Mouse (Mus musculus) intestine, embryonic 14.5 days (tissue): ENCODE data around the gene Lrig3. TPM values are rescaled to one million over a fixed set of nuclear protein-coding genes. Genes with fewer than 3 reads are reported as not detected.

Source experiments
- ATAC-seq: fragments of 200-750 bp; cut with Nextera tagmentation; replicated peaks from 2 replicates; pipeline ENCODE4 v1.8.0; 2017; ENCODE audit warnings: low read depth, moderate number of reproducible peaks, moderate TSS enrichment, moderate library complexity; ENCODE audit not compliant: low FRiP score, low TSS enrichment
- DNase-seq: peaks from one replicate; pipeline ENCODE4 v3.0.0-alpha.2; 2018; ENCODE audit warnings: low spot score
- H3K27ac ChIP-seq: fragments of 300-500 bp; sonication (generic); 2 replicates; pipeline ENCODE4 v1.5.1; 2014; ENCODE audit warnings: low read depth, mild to moderate bottlenecking, control low read depth
- H3K27me3 ChIP-seq: fragments of 300-500 bp; sonication (generic); replicated peaks from 2 replicates; pipeline ENCODE4 v1.6.1; 2014; ENCODE audit warnings: low read length, control low read depth; ENCODE audit not compliant: control insufficient read depth, insufficient read depth
- H3K36me3 ChIP-seq: fragments of 300-500 bp; sonication (generic); 2 replicates; pipeline ENCODE4 v1.6.1; 2014; ENCODE audit warnings: low read length, control low read depth; ENCODE audit not compliant: control insufficient read depth, insufficient read depth
- H3K4me1 ChIP-seq: fragments of 300-500 bp; sonication (generic); replicated peaks from 2 replicates; pipeline ENCODE4 v1.6.1; 2014; ENCODE audit warnings: low read length, control low read depth, mixed read lengths; ENCODE audit not compliant: control insufficient read depth, insufficient read depth
- H3K4me2 ChIP-seq: fragments of 300-500 bp; sonication (generic); 2 replicates; pipeline ENCODE4 v1.6.1; 2014; ENCODE audit warnings: low read length
- H3K4me3 ChIP-seq: fragments of 300-500 bp; sonication (generic); 2 replicates; pipeline ENCODE4 v1.5.1; 2014; ENCODE audit warnings: low read depth, low read length, control low read depth, mixed read lengths
- H3K9ac ChIP-seq: fragments of 300-500 bp; sonication (generic); 2 replicates; pipeline ENCODE4 v1.6.1; 2014; ENCODE audit warnings: mild to moderate bottlenecking, low read length
- H3K9me3 ChIP-seq: fragments of 300-500 bp; sonication (generic); 2 replicates; pipeline ENCODE4 v1.6.1; 2016; ENCODE audit warnings: low read length, control low read depth; ENCODE audit not compliant: control insufficient read depth
- WGBS: fragments of 180-500 bp; shearing (Covaris S2); extraction: QIAGEN DNeasy Blood & Tissue Kit; methylation state at CpG from one replicate; pipeline ENCODE4 v1.1.7; 2014; 5-methylcytosine and 5-hydroxymethylcytosine counted together
- polyA plus RNA-seq: library from polyadenylated mRNA; unstranded; fragments of >200 nt; fragmentation: Nextera tagmentation; extraction: Ambion mirVana; gene quantifications from 2 replicates; pipeline ENCODE4 v1.2.1, GENCODE M21; 2014

Lrig3 gene
- polyA plus RNA-seq, result 23.0 and 29.6 TPM in 2 replicates

GRCm38 (mm10) chr10:125965968-125966480 lies at the start of gene Lrig3:
TSS of gene Lrig3 (plus strand) at chr10:125966168.
- Histone ChIP-seq H3K36me3 (no peaks in the 10 kb centered on the region), H3K27ac (peak within 1 kb of the TSS; percentile 95), H3K9me3 (no peaks in the 10 kb centered on the region), H3K4me1 (peaks cover 20% of the 10 kb centered on the region), H3K27me3 (no peaks in the 10 kb centered on the region), H3K4me3 (peak within 1 kb of the TSS; percentile 77), H3K9ac (peak within 1 kb of the TSS; percentile 96), H3K4me2 (peak within 1 kb of the TSS; percentile 68)
- ATAC-seq, result peak; percentile 77
- WGBS, result 0% methylated on average over 49 of the region's 62 CpGs
- peak; percentile 90 for DNase-seq

GRCm38 (mm10) chr10:125916781-125917180 lies 49.2 kb upstream of the Lrig3 start:
- 47% methylated on average over 6 of the region's 6 CpGs for WGBS

GRCm38 (mm10) chr10:125917436-125917871 lies 48.5 kb upstream of the Lrig3 start:
- H3K4me1 ChIP-seq, result peaks cover 4% of the 10 kb centered on the region
- DNase-seq (no peak), ATAC-seq (no peak)
- peak overlapping the region; percentile 42 for H3K4me2 ChIP-seq
- 10% methylated on average over 9 of the region's 9 CpGs for WGBS
- H3K27me3 ChIP-seq, result no peaks in the 10 kb centered on the region
- no peaks in the 10 kb centered on the region for H3K36me3 ChIP-seq
- no peaks in the 10 kb centered on the region for H3K9me3 ChIP-seq
- H3K4me3 ChIP-seq, result no peak overlapping the region
- H3K9ac ChIP-seq, result no peak overlapping the region
- H3K27ac ChIP-seq, result no peak overlapping the region

More at GRCm38 (mm10) chr10:125916781-125917180, 49.2 kb upstream of the Lrig3 start:
- DNase-seq (no peak), ATAC-seq (no peak)
- no peaks in the 10 kb centered on the region for H3K36me3 ChIP-seq
- H3K9me3 ChIP-seq, result no peaks in the 10 kb centered on the region
- no peak overlapping the region for H3K27ac ChIP-seq
- no peaks in the 10 kb centered on the region for H3K27me3 ChIP-seq
- H3K4me3 ChIP-seq, result no peak overlapping the region
- H3K4me1 ChIP-seq, result peaks cover 4% of the 10 kb centered on the region
- no peak overlapping the region for H3K9ac ChIP-seq
- no peak overlapping the region for H3K4me2 ChIP-seq

GRCm38 (mm10) chr10:125918994-125919393 lies 47.0 kb upstream of the Lrig3 start:
- H3K27ac ChIP-seq, result no peak overlapping the region
- H3K9me3 ChIP-seq, result no peaks in the 10 kb centered on the region
- ATAC-seq (no peak), DNase-seq (no peak)
- H3K27me3 ChIP-seq, result no peaks in the 10 kb centered on the region
- H3K4me2 ChIP-seq, result no peak overlapping the region
- H3K4me1 ChIP-seq, result peaks cover 4% of the 10 kb centered on the region
- 89% methylated on average over 1 of the region's 1 CpGs for WGBS
- no peak overlapping the region for H3K4me3 ChIP-seq
- no peak overlapping the region for H3K9ac ChIP-seq
- no peaks in the 10 kb centered on the region for H3K36me3 ChIP-seq

GRCm38 (mm10) chr10:125921654-125922446 lies 44.1 kb upstream of the Lrig3 start:
- Histone ChIP-seq H3K36me3 (no peaks in the 10 kb centered on the region), H3K27ac (no peak overlapping the region), H3K4me2 (no peak overlapping the region), H3K9ac (no peak overlapping the region), H3K4me1 (peaks cover 4% of the 10 kb centered on the region), H3K9me3 (no peaks in the 10 kb centered on the region), H3K4me3 (no peak overlapping the region), H3K27me3 (no peaks in the 10 kb centered on the region)
- 23% methylated on average over 6 of the region's 6 CpGs for WGBS
- no peak for DNase-seq
- ATAC-seq, result no peak

- no peaks in the 10 kb centered on the region for H3K27me3 ChIP-seq
- H3K36me3 ChIP-seq, result no peaks in the 10 kb centered on the region
- no peak overlapping the region for H3K27ac ChIP-seq
- no peak overlapping the region for H3K4me2 ChIP-seq
- DNase-seq (no peak), ATAC-seq (no peak)
- H3K4me1 ChIP-seq, result no peaks in the 10 kb centered on the region
- WGBS, result 79% methylated on average over 3 of the region's 3 CpGs
- no peak overlapping the region for H3K9ac ChIP-seq
- no peak overlapping the region for H3K4me3 ChIP-seq
- no peaks in the 10 kb centered on the region for H3K9me3 ChIP-seq
These were observed 36.0 kb upstream of the Lrig3 start for GRCm38 (mm10) chr10:125929961-125930360.

GRCm38 (mm10) chr10:125933388-125933787 lies 32.6 kb upstream of the Lrig3 start:
- Histone ChIP-seq H3K4me1 (peaks cover 8% of the 10 kb centered on the region; the same call in 1 of the 2 replicates), H3K9me3 (no peaks in the 10 kb centered on the region), H3K36me3 (no peaks in the 10 kb centered on the region), H3K27ac (no peak overlapping the region), H3K27me3 (no peaks in the 10 kb centered on the region), H3K4me2 (no peak overlapping the region), H3K9ac (no peak overlapping the region), H3K4me3 (no peak overlapping the region)
- WGBS, result 78% methylated on average over 6 of the region's 6 CpGs
- no peak for DNase-seq
- no peak for ATAC-seq

GRCm38 (mm10) chr10:125934095-125934494 lies 31.9 kb upstream of the Lrig3 start:
- H3K9ac ChIP-seq, result no peak overlapping the region
- WGBS, result 71% methylated on average over 3 of the region's 3 CpGs
- no peak for ATAC-seq
- no peaks in the 10 kb centered on the region for H3K27me3 ChIP-seq
- peaks cover 8% of the 10 kb centered on the region; the same call in 1 of the 2 replicates for H3K4me1 ChIP-seq
- H3K9me3 ChIP-seq, result no peaks in the 10 kb centered on the region
- no peaks in the 10 kb centered on the region for H3K36me3 ChIP-seq
- no peak overlapping the region for H3K4me3 ChIP-seq
- H3K4me2 ChIP-seq, result no peak overlapping the region
- H3K27ac ChIP-seq, result no peak overlapping the region
- no peak for DNase-seq
